Mouse (Mus musculus): ENCODE results near the gene Atf6. TPM values are rescaled to one million over a fixed set of nuclear protein-coding genes. Genes with fewer than 3 reads are reported as not detected.

The Atf6 gene
- polyA plus RNA-seq, 1 experiment from 2014 or later, result 9.4 TPM

DNA sequence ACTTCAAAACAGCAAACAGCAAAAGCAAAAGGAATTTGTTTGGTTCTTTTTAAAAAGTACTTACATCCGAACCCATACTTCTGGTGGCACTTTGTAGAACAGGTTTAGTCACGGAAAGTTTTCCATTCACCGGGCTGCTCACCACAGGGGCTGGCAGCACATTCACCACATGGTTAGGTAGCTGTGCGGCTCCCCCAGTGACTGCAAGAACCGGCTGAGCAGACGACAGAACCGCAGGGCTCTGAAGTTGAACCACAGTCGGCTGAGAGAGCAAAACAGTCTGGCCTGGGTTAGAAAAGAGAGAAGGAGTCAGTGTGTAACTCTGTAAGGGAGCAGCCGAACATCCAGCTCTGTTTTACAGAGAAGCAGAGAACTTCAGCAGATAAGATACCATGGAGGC lies 32.8 kb downstream of the Atf6 start:
- no peak overlapping the region for H3K27ac ChIP-seq (ENCODE audit: low read depth, low read length)
- no peaks in the 10 kb centered on the region for H3K27me3 ChIP-seq (ENCODE audit: control insufficient read depth, insufficient read depth, low read length)
- H3K4me1 ChIP-seq (ENCODE audit: control insufficient read depth, insufficient read depth, low read length), result no peaks in the 10 kb centered on the region
- DNase-seq (ENCODE audit: low spot score, missing footprints) (no peak), ATAC-seq (ENCODE audit: low FRiP score) (no peak)
- WGBS, result 76% methylated on average over 9 of the region's 9 CpGs
- H3K4me2 ChIP-seq, result no peak overlapping the region
- H3K4me3 ChIP-seq (ENCODE audit: low read depth, low read length), result no peak overlapping the region
- no peak overlapping the region for H3K9ac ChIP-seq (ENCODE audit: low read length)
- H3K9me3 ChIP-seq (ENCODE audit: control insufficient read depth, low read length), result no peaks in the 10 kb centered on the region
- H3K36me3 ChIP-seq (ENCODE audit: control insufficient read depth, insufficient read depth, low read length), result no peaks in the 10 kb centered on the region

DNA sequence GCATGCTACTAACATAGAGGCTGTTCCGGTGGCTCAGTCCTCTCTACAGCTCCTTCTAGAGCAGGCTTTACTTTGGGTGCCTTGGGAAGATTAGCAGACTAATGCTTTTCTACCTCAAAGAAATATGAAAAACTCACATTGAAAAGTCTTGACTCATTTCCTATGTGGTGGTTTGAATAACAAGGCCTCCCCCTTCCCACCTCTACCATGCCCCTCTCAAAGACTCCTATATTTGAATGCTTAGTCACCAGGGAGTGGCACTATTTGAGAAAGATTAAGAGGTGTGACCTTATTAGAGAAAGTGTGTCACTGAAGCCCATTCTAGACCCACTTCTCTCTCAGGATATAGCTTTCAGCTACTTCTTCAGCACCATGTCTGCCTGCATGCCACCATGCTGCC lies 37.8 kb downstream of the Atf6 start:
- H3K4me1 ChIP-seq (ENCODE audit: control insufficient read depth, insufficient read depth, low read length), result no peaks in the 10 kb centered on the region
- no peak overlapping the region for H3K4me3 ChIP-seq (ENCODE audit: low read depth, low read length)
- H3K36me3 ChIP-seq (ENCODE audit: control insufficient read depth, insufficient read depth, low read length), result no peaks in the 10 kb centered on the region
- H3K9ac ChIP-seq (ENCODE audit: low read length), result no peak overlapping the region
- H3K9me3 ChIP-seq (ENCODE audit: control insufficient read depth, low read length), result no peaks in the 10 kb centered on the region
- no peak for ATAC-seq (ENCODE audit: low FRiP score)
- H3K27me3 ChIP-seq (ENCODE audit: control insufficient read depth, insufficient read depth, low read length), result no peaks in the 10 kb centered on the region
- H3K27ac ChIP-seq (ENCODE audit: low read depth, low read length), result no peak overlapping the region
- DNase-seq (ENCODE audit: low spot score, missing footprints), result no peak
- no peak overlapping the region for H3K4me2 ChIP-seq
- WGBS, result 96% methylated on average over 1 of the region's 1 CpGs

DNA sequence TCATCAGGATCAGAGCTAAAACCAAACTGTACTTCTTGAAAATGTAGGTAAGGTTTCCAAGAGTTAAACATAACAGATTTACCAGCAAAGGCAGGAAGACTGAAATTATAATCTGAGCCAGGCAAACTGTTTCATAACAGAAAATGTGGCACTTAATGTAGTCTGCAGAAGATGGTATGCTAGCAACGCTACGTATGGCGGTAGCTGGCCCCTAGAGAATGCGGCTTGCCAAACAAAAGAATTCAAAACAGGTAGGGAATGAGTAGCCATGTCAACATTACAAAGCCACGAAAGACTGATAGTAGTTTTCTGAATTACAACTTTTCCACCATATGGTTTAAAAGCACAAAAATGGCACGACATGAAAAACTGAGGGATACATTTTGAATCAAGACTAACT lies 38.2 kb downstream of the Atf6 start:
- Histone ChIP-seq H3K27me3 (ENCODE audit: control insufficient read depth, insufficient read depth, low read length) (no peaks in the 10 kb centered on the region), H3K4me1 (ENCODE audit: control insufficient read depth, insufficient read depth, low read length) (no peaks in the 10 kb centered on the region), H3K9ac (ENCODE audit: low read length) (no peak overlapping the region), H3K27ac (ENCODE audit: low read depth, low read length) (no peak overlapping the region), H3K9me3 (ENCODE audit: control insufficient read depth, low read length) (no peaks in the 10 kb centered on the region), H3K4me3 (ENCODE audit: low read depth, low read length) (no peak overlapping the region), H3K36me3 (ENCODE audit: control insufficient read depth, insufficient read depth, low read length) (no peaks in the 10 kb centered on the region), H3K4me2 (no peak overlapping the region)
- WGBS, result 91% methylated on average over 6 of the region's 6 CpGs
- ATAC-seq (ENCODE audit: low FRiP score) (no peak), DNase-seq (ENCODE audit: low spot score, missing footprints) (no peak)

DNA sequence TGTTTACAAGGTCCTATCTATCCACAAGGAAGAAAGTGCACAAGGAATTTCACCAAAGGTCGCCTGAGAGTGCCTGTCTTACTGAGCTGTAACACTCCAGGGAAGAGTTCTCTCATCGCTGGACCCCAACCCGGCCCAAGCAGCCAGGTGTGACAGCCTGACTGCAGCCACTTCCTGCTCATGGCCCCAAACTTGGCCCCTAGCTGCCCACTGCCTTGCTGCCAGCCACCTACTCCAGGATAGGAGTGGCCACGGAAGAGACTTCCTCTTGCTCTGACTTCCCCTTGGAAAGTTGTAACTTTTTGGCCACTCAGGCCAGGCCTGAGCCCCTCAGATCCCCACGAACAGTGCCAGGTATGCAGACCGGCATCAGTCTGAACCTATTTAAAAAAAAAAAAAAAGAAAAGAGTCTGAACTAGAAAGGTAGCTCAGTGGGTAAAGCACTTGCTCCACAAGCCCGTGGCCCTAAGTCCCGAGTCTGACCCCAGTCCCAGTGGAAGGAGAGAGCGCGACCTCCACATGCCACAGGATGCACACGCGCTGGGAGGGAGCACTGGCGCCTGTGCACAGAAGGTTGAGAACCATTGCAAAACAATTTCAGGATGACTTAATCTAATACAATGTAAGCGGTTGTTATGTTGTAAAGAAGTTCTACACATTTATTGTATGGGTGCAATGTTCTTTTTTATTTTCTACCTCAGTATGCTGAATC lies 47.3 kb downstream of the Atf6 start:
- WGBS, result 86% methylated on average over 14 of the region's 14 CpGs
- ATAC-seq (ENCODE audit: low FRiP score) (no peak), DNase-seq (ENCODE audit: low spot score, missing footprints) (peak; percentile 21)
- Histone ChIP-seq H3K9me3 (ENCODE audit: control insufficient read depth, low read length) (no peaks in the 10 kb centered on the region), H3K36me3 (ENCODE audit: control insufficient read depth, insufficient read depth, low read length) (no peaks in the 10 kb centered on the region), H3K4me1 (ENCODE audit: control insufficient read depth, insufficient read depth, low read length) (no peaks in the 10 kb centered on the region), H3K27me3 (ENCODE audit: control insufficient read depth, insufficient read depth, low read length) (no peaks in the 10 kb centered on the region), H3K4me3 (ENCODE audit: low read depth, low read length) (no peak overlapping the region), H3K27ac (ENCODE audit: low read depth, low read length) (no peak overlapping the region), H3K4me2 (no peak overlapping the region), H3K9ac (ENCODE audit: low read length) (no peak overlapping the region)

DNA sequence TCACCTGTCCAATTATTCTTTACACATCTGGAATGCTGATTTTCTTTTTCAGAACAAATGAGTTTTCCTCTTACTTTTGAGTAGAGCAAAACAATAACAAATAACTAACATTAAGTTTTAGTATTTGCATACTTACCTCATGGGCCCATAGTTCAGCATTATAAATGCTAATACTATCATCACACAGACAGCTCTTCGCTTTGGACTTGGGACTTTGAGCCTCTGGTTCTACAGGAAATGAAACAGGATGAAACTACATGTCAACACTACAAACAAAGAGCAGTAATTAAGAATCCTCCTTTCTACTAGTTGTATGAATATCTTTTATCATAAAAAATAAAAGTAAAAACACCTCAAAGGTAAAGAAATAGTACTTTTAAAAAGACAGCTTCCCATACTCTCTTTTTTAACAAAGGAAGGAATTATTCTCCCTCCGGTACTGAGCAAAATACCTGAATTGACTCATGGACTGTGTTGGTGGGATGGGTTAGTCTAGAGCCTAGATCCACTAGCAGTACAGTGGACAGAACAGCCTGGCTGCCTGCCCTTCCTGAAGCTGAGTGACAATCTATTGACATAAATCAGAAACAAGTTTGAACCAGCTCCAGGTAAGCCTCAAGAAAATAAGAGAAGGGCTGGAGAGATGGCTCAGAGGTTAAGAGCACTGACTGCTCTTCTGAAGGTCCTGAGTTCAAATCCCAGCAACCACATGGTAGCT lies 52.1 kb downstream of the Atf6 start:
- no peaks in the 10 kb centered on the region for H3K4me1 ChIP-seq (ENCODE audit: control insufficient read depth, insufficient read depth, low read length)
- no peak overlapping the region for H3K4me3 ChIP-seq (ENCODE audit: low read depth, low read length)
- no peak overlapping the region for H3K4me2 ChIP-seq
- 93% methylated on average over 2 of the region's 2 CpGs for WGBS
- no peaks in the 10 kb centered on the region for H3K36me3 ChIP-seq (ENCODE audit: control insufficient read depth, insufficient read depth, low read length)
- H3K27ac ChIP-seq (ENCODE audit: low read depth, low read length), result no peak overlapping the region
- H3K9me3 ChIP-seq (ENCODE audit: control insufficient read depth, low read length), result no peaks in the 10 kb centered on the region
- no peak overlapping the region for H3K9ac ChIP-seq (ENCODE audit: low read length)
- H3K27me3 ChIP-seq (ENCODE audit: control insufficient read depth, insufficient read depth, low read length), result no peaks in the 10 kb centered on the region
- DNase-seq (ENCODE audit: low spot score, missing footprints) (no peak), ATAC-seq (ENCODE audit: low FRiP score) (no peak)

DNA sequence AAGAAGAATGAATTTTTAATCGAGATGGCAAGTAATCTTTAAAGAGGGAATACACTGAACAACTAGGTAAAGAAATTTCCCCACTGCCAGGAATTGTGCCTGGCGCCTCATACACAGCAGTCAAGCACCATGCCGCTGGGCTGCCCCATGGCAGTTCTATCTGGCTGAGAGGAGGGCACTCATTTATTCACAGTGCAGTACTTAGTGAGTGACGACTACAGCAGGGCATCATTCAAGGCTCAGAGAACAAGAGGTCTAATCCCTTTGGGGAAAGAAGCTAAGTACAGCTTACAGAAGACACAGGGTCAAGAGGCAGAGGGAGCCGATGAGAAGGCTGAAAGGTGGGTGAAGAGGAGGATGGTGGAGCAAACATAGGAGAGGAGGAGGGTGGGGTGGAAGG lies 54.7 kb downstream of the Atf6 start:
- no peaks in the 10 kb centered on the region for H3K36me3 ChIP-seq (ENCODE audit: control insufficient read depth, insufficient read depth, low read length)
- no peak for DNase-seq (ENCODE audit: low spot score, missing footprints)
- no peaks in the 10 kb centered on the region for H3K4me1 ChIP-seq (ENCODE audit: control insufficient read depth, insufficient read depth, low read length)
- no peak for ATAC-seq (ENCODE audit: low FRiP score)
- H3K27me3 ChIP-seq (ENCODE audit: control insufficient read depth, insufficient read depth, low read length), result no peaks in the 10 kb centered on the region
- no peak overlapping the region for H3K4me2 ChIP-seq
- no peak overlapping the region for H3K27ac ChIP-seq (ENCODE audit: low read depth, low read length)
- H3K4me3 ChIP-seq (ENCODE audit: low read depth, low read length), result no peak overlapping the region
- H3K9ac ChIP-seq (ENCODE audit: low read length), result no peak overlapping the region
- WGBS, result 60% methylated on average over 5 of the region's 5 CpGs
- H3K9me3 ChIP-seq (ENCODE audit: control insufficient read depth, low read length), result no peaks in the 10 kb centered on the region

DNA sequence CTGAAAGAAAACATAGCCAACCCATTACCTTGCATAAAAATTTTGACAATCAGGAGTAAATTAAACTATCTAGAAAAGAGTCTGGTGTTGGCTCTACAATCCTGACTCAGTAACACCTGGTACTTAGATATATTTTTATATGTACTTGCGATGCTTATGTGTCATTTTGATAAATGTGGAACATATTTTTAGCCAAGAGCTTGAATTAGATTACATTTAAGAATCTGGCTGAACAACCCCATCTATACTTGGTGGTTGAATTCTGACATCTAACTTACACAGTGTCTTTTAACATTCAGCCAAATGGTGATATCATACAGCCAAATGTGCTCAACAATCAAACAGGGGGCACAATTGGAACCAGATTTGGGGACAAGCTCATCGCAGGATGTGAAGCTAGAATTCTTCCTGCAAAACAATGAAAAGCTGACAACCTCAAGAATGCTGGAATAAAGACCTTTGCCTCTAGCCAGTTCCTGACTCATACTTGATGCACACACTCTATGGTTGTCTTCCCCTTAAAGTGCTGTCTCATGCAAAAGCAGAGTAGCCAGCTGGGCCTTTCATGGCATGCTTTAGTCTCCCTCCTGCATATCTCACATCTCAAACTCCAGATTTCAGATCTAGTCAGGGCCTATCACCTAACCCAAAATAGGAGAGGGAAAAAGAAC lies 59.8 kb downstream of the Atf6 start:
- no peak overlapping the region for H3K4me3 ChIP-seq (ENCODE audit: low read depth, low read length)
- H3K9ac ChIP-seq (ENCODE audit: low read length), result no peak overlapping the region

DNA sequence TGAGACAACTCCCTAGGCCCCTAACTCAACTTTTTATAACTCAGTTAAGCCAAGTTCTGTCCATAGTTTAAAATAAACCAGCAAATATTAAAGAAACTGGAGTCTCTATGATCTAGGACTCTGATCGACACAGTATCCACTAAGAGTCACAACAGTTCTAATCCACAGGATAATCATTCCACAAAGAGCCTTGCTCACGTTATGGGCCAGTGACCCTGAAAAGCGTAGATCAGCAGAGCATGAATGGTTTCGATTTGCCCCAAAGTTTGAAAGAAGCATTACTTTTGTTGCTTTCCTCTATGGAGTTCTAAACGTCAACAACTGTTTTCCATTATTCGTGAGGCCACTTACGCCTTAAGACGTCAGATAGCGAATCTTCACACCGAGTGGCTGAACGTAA lies 62.9 kb downstream of the Atf6 start:
- Histone ChIP-seq H3K4me2 (no peak overlapping the region), H3K4me1 (ENCODE audit: control insufficient read depth, insufficient read depth, low read length) (no peaks in the 10 kb centered on the region; the same call in 1 of the 2 replicates), H3K27ac (ENCODE audit: low read depth, low read length) (no peak overlapping the region), H3K27me3 (ENCODE audit: control insufficient read depth, insufficient read depth, low read length) (no peaks in the 10 kb centered on the region), H3K9me3 (ENCODE audit: control insufficient read depth, low read length) (no peaks in the 10 kb centered on the region), H3K9ac (ENCODE audit: low read length) (no peak overlapping the region), H3K36me3 (ENCODE audit: control insufficient read depth, insufficient read depth, low read length) (no peaks in the 10 kb centered on the region), H3K4me3 (ENCODE audit: low read depth, low read length) (no peak overlapping the region)
- DNase-seq (ENCODE audit: low spot score, missing footprints) (no peak), ATAC-seq (ENCODE audit: low FRiP score) (no peak)
- WGBS, result 21% methylated on average over 11 of the region's 11 CpGs

More for the DNA sequence above, 59.8 kb downstream of the Atf6 start:
- ATAC-seq (ENCODE audit: low FRiP score) (no peak), DNase-seq (ENCODE audit: low spot score, missing footprints) (no peak)
- no peaks in the 10 kb centered on the region; the same call in 1 of the 2 replicates for H3K4me1 ChIP-seq (ENCODE audit: control insufficient read depth, insufficient read depth, low read length)
- no peak overlapping the region for H3K4me2 ChIP-seq
- no peaks in the 10 kb centered on the region for H3K36me3 ChIP-seq (ENCODE audit: control insufficient read depth, insufficient read depth, low read length)
- no peaks in the 10 kb centered on the region for H3K9me3 ChIP-seq (ENCODE audit: control insufficient read depth, low read length)
- no peaks in the 10 kb centered on the region for H3K27me3 ChIP-seq (ENCODE audit: control insufficient read depth, insufficient read depth, low read length)
- WGBS, result 82% methylated on average over 2 of the region's 2 CpGs
- no peak overlapping the region for H3K27ac ChIP-seq (ENCODE audit: low read depth, low read length)

DNA sequence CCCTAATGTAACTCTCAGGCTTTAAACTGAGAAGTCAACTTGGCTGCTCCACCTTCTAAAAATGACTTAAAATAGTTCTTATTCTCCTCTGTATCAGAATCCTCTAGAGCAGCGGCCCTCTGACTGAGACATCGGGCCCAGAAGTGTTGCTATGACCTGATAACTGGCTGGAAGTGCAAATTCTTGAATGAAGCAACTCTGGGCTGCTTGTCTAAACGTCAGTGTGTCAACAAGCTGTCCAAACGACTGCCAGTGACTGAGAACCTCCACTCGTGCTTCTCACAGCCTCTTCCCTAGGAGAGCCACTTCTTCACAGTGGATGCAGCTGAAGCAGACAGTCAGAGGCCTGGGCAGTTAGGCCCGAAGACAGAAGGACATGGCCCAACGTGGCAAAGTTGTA lies 64.9 kb downstream of the Atf6 start:
- H3K9ac ChIP-seq (ENCODE audit: low read length), result no peak overlapping the region
- no peaks in the 10 kb centered on the region for H3K36me3 ChIP-seq (ENCODE audit: control insufficient read depth, insufficient read depth, low read length)
- no peak for DNase-seq (ENCODE audit: low spot score, missing footprints)
- no peak overlapping the region for H3K4me3 ChIP-seq (ENCODE audit: low read depth, low read length)
- no peaks in the 10 kb centered on the region for H3K9me3 ChIP-seq (ENCODE audit: control insufficient read depth, low read length)
- WGBS, result 66% methylated on average over 7 of the region's 7 CpGs
- H3K4me2 ChIP-seq, result no peak overlapping the region
- no peak for ATAC-seq (ENCODE audit: low FRiP score)
- no peaks in the 10 kb centered on the region; the same call in 1 of the 2 replicates for H3K4me1 ChIP-seq (ENCODE audit: control insufficient read depth, insufficient read depth, low read length)
- no peak overlapping the region for H3K27ac ChIP-seq (ENCODE audit: low read depth, low read length)
- H3K27me3 ChIP-seq (ENCODE audit: control insufficient read depth, insufficient read depth, low read length), result no peaks in the 10 kb centered on the region

All from midbrain, embryonic 11.5 days (tissue).